Mouse (Mus musculus): ENCODE measurements around the gene Chaf1a. TPM values are rescaled to one million over a fixed set of nuclear protein-coding genes. Genes with fewer than 3 reads are reported as not detected.

The Chaf1a gene
- polyA plus RNA-seq, 1 experiment from 2014 or later = 13.5 TPM

GRCm38 (mm10) chr17:56119981-56120880 lies 80.0 kb downstream of the Chaf1a start:
- WGBS (ENCODE audit: insufficient replicate concordance) = 6% methylated on average over 66 of the region's 66 CpGs
- H3K27me3 ChIP-seq (ENCODE audit: control insufficient read depth, insufficient read depth, low read length) = peaks cover 88% of the 10 kb centered on the region
- peaks cover 23% of the 10 kb centered on the region for H3K4me1 ChIP-seq (ENCODE audit: control insufficient read depth, insufficient read depth, low read length)
- peak overlapping the region; percentile 31 for H3K4me3 ChIP-seq (ENCODE audit: low read depth, low read length)
- ATAC-seq (replicated peaks; ENCODE audit: insufficient number of reproducible peaks, low FRiP score, low TSS enrichment) = no peak
- H3K36me3 ChIP-seq (ENCODE audit: control insufficient read depth, insufficient read depth, low read length) = no peaks in the 10 kb centered on the region
- peak overlapping the region; percentile 57 for H3K4me2 ChIP-seq
- H3K27ac ChIP-seq (ENCODE audit: low read depth, low read length) = no peak overlapping the region
- no peak overlapping the region for H3K9ac ChIP-seq (ENCODE audit: low read depth, low read length)
- H3K9me3 ChIP-seq (replicated peaks; ENCODE audit: control insufficient read depth, low read length) = peaks cover 11% of the 10 kb centered on the region; the same call in 1 of the 2 replicates

GRCm38 (mm10) chr17:56121826-56122225 lies 81.6 kb downstream of the Chaf1a start, which contains the start of gene Lrg1:
Lrg1 (minus strand) TSS chr17:56122001.
- peaks cover 80% of the 10 kb centered on the region for H3K27me3 ChIP-seq (ENCODE audit: control insufficient read depth, insufficient read depth, low read length)
- 65% methylated on average over 2 of the region's 2 CpGs for whole genome bisulfite sequencing (ENCODE audit: insufficient replicate concordance)
- H3K4me1 ChIP-seq (ENCODE audit: control insufficient read depth, insufficient read depth, low read length) = peaks cover 23% of the 10 kb centered on the region
- H3K9ac ChIP-seq (ENCODE audit: low read depth, low read length) = no peak within 1 kb of the TSS
- no peak within 1 kb of the TSS for H3K27ac ChIP-seq (ENCODE audit: low read depth, low read length)
- H3K36me3 ChIP-seq (ENCODE audit: control insufficient read depth, insufficient read depth, low read length) = no peaks in the 10 kb centered on the region
- ATAC-seq (replicated peaks; ENCODE audit: insufficient number of reproducible peaks, low FRiP score, low TSS enrichment) = no peak
- no peak within 1 kb of the TSS for H3K4me3 ChIP-seq (ENCODE audit: low read depth, low read length)
- H3K4me2 ChIP-seq = peak within 1 kb of the TSS; percentile 57; the same call in 1 of the 2 replicates
- H3K9me3 ChIP-seq (replicated peaks; ENCODE audit: control insufficient read depth, low read length) = peaks cover 11% of the 10 kb centered on the region; the same call in 1 of the 2 replicates

Other genes starting within 250 kb of the Chaf1a start
- gene Zfp119a, start 161.5 kb upstream of the Chaf1a start, polyA plus RNA-seq (2014; fragmentation: Nextera tagmentation; extraction: Ambion mirVana) = 6.2 and 7.7 TPM in 2 replicates
- 9.4 and 9.6 TPM in 2 replicates for gene Zfp959, start 148.3 kb upstream of the Chaf1a start, polyA plus RNA-seq (2014; fragmentation: Nextera tagmentation; extraction: Ambion mirVana)
- 3.6 and 4.1 TPM in 2 replicates for gene Zfp119b, start 90.9 kb upstream of the Chaf1a start, polyA plus RNA-seq (2014; fragmentation: Nextera tagmentation; extraction: Ambion mirVana)
- 0.19 and 0.20 TPM in 2 replicates for gene Ebi3, start 87.8 kb upstream of the Chaf1a start, polyA plus RNA-seq (2014; fragmentation: Nextera tagmentation; extraction: Ambion mirVana)
- 15.5 and 18.1 TPM in 2 replicates for gene Yju2, start 81.3 kb upstream of the Chaf1a start, polyA plus RNA-seq (2014; fragmentation: Nextera tagmentation; extraction: Ambion mirVana)
- gene Shd, start 70.0 kb upstream of the Chaf1a start, polyA plus RNA-seq (2014; fragmentation: Nextera tagmentation; extraction: Ambion mirVana) = 10.8 and 11.9 TPM in 2 replicates
- gene Fsd1, start 53.9 kb upstream of the Chaf1a start, polyA plus RNA-seq (2014; fragmentation: Nextera tagmentation; extraction: Ambion mirVana) = 5.0 and 5.2 TPM in 2 replicates
- gene Stap2, start 34.9 kb upstream of the Chaf1a start, polyA plus RNA-seq (2014; fragmentation: Nextera tagmentation; extraction: Ambion mirVana) = 7.2 and 8.1 TPM in 2 replicates
- 67.6 and 68.3 TPM in 2 replicates for gene Mpnd, start 34.7 kb upstream of the Chaf1a start, polyA plus RNA-seq (2014; fragmentation: Nextera tagmentation; extraction: Ambion mirVana)
- 89.9 and 90.6 TPM in 2 replicates for gene Sh3gl1, start 3.8 kb upstream of the Chaf1a start, polyA plus RNA-seq (2014; fragmentation: Nextera tagmentation; extraction: Ambion mirVana)
- 37.3 and 39.4 TPM in 2 replicates for gene Ubxn6, start 34.6 kb downstream of the Chaf1a start, polyA plus RNA-seq (2014; fragmentation: Nextera tagmentation; extraction: Ambion mirVana)
- 77.2 and 82.9 TPM in 2 replicates for gene Hdgfl2, start 39.2 kb downstream of the Chaf1a start, polyA plus RNA-seq (2014; fragmentation: Nextera tagmentation; extraction: Ambion mirVana)
- gene Plin4, start 69.4 kb downstream of the Chaf1a start, polyA plus RNA-seq (2014; fragmentation: Nextera tagmentation; extraction: Ambion mirVana) = 0.10 and 0.11 TPM in 2 replicates
- 0.18 and 0.33 TPM in 2 replicates for gene Plin5, start 77.2 kb downstream of the Chaf1a start, polyA plus RNA-seq (2014; fragmentation: Nextera tagmentation; extraction: Ambion mirVana)
- gene Lrg1, start 81.6 kb downstream of the Chaf1a start, polyA plus RNA-seq (2014; fragmentation: Nextera tagmentation; extraction: Ambion mirVana) = not detected in 2 replicates
- 0.11 and 0.33 TPM in 2 replicates for gene Sema6b, start 99.9 kb downstream of the Chaf1a start, polyA plus RNA-seq (2014; fragmentation: Nextera tagmentation; extraction: Ambion mirVana)
- gene Tnfaip8l1, start 122.0 kb downstream of the Chaf1a start, polyA plus RNA-seq (2014; fragmentation: Nextera tagmentation; extraction: Ambion mirVana) = 4.7 and 6.0 TPM in 2 replicates
- 78.6 and 87.8 TPM in 2 replicates for gene Mydgf, start 143.5 kb downstream of the Chaf1a start, polyA plus RNA-seq (2014; fragmentation: Nextera tagmentation; extraction: Ambion mirVana)
- 21.4 and 23.2 TPM in 2 replicates for gene Dpp9, start 178.5 kb downstream of the Chaf1a start, polyA plus RNA-seq (2014; fragmentation: Nextera tagmentation; extraction: Ambion mirVana)
- gene Fem1a, start 216.4 kb downstream of the Chaf1a start, polyA plus RNA-seq (2014; fragmentation: Nextera tagmentation; extraction: Ambion mirVana) = 17.9 and 19.3 TPM in 2 replicates
- 10.4 and 11.4 TPM in 2 replicates for gene Ticam1, start 236.3 kb downstream of the Chaf1a start, polyA plus RNA-seq (2014; fragmentation: Nextera tagmentation; extraction: Ambion mirVana)

Data from heart, embryonic 11.5 days (tissue).